Mouse (Mus musculus) c-Kit-positive CD71-negative TER-119-negative erythroid progenitor cells, embryonic 14.5 days (primary cell): Measurements from ENCODE around the gene Arhgef12.

Experiments used
- DNase-seq: peaks from one replicate; pipeline ENCODE4 v3.0.0-alpha.2; 2013; ENCODE audit warnings: low read depth

Gene Arhgef12

DNA sequence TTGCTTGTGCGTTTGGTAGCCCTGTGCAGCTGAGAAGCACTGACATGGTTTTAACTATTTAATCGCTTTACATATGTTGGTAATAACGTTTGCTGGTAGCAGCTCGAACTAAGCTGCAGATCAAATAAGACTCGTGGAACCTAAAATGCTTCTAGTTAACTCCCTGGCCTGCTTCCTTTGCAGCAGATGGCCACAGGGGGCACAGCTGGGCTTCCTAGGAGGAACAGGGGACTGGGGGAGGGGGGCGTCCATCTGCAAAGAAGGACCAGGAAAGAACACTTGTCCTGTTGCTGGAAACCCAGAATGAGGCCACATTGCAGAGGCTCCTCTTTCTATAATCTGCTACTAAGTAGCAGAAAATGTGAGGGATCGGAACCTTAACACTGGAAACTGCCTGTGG lies 186.8 kb downstream of the Arhgef12 start:
- DNase-seq, result no peak

GRCm38 (mm10) chr9:42917911-42918310 lies 189.1 kb downstream of the Arhgef12 start:
- DNase-seq, result no peak
